Mouse (Mus musculus) cerebellum, postnatal 25 days (tissue): Measurements from ENCODE around the gene Cdc14a.

Experiments
- DNase-seq, 2 experiments: peaks; one replicate each; pipeline ENCODE4 v3.0.0; 2021; ENCODE audit warnings: mixed read lengths in 2 of 2

Cdc14a gene

GRCm38 (mm10) chr3:116423353-116424159 lies at the start of gene Cdc14a:
Cdc14a (minus strand) TSS chr3:116424032.
- DNase-seq = peak; percentile 70 to 77

- DNase-seq = no peak
These were observed 41.9 kb upstream of the Cdc14a start for GRCm38 (mm10) chr3:116465709-116466108.

GRCm38 (mm10) chr3:116464318-116464717 lies 40.5 kb upstream of the Cdc14a start:
- no peak for DNase-seq

- no peak for DNase-seq
These were observed 37.2 kb upstream of the Cdc14a start for GRCm38 (mm10) chr3:116461053-116461452.

GRCm38 (mm10) chr3:116454529-116454928 lies 30.7 kb upstream of the Cdc14a start:
- no peak for DNase-seq

GRCm38 (mm10) chr3:116450741-116451140 lies 26.9 kb upstream of the Cdc14a start:
- DNase-seq = no peak

- DNase-seq = no peak
These were observed 20.5 kb upstream of the Cdc14a start for GRCm38 (mm10) chr3:116444327-116444726.

- DNase-seq = no peak
These were observed 19.0 kb upstream of the Cdc14a start for GRCm38 (mm10) chr3:116442788-116443187.

- no peak for DNase-seq
These were observed 17.8 kb upstream of the Cdc14a start for GRCm38 (mm10) chr3:116441518-116442205.

- DNase-seq = no peak
These were observed 16.5 kb upstream of the Cdc14a start for GRCm38 (mm10) chr3:116440066-116440997.

- no peak for DNase-seq
These were observed 13.2 kb upstream of the Cdc14a start for GRCm38 (mm10) chr3:116436811-116437601.

- no peak for DNase-seq
These were observed 12.3 kb upstream of the Cdc14a start for GRCm38 (mm10) chr3:116436113-116436512.

GRCm38 (mm10) chr3:116434757-116435156 lies 10.9 kb upstream of the Cdc14a start:
- DNase-seq = no peak

GRCm38 (mm10) chr3:116425901-116426300 lies 2.1 kb upstream of the Cdc14a start:
- DNase-seq = no peak

- DNase-seq = peak; percentile 72 to 83
These were observed 1.1 kb upstream of the Cdc14a start for GRCm38 (mm10) chr3:116424973-116425284.

GRCm38 (mm10) chr3:116424160-116424972 lies 534 bp upstream of the Cdc14a start:
- DNase-seq = peak in 1 of 2 experiments; percentile 52

- DNase-seq = peak; percentile 30 to 57
These were observed 958 bp downstream of the Cdc14a start for GRCm38 (mm10) chr3:116422795-116423352.

GRCm38 (mm10) chr3:116422074-116422473 lies 1.8 kb downstream of the Cdc14a start:
- no peak for DNase-seq

- DNase-seq = no peak
These were observed 2.7 kb downstream of the Cdc14a start for GRCm38 (mm10) chr3:116421121-116421520.

- no peak for DNase-seq
These were observed 4.0 kb downstream of the Cdc14a start for GRCm38 (mm10) chr3:116419791-116420190.

GRCm38 (mm10) chr3:116414451-116414860 lies 9.4 kb downstream of the Cdc14a start:
- no peak for DNase-seq
